Mouse (Mus musculus) liver, embryonic 14.5 days (tissue): ENCODE data around the gene Ociad1. TPM values are rescaled to one million over a fixed set of nuclear protein-coding genes. Genes with fewer than 3 reads are reported as not detected.

Source experiments
- ATAC-seq: fragments of 200-750 bp; cut with Nextera tagmentation; 2 replicates; pipeline ENCODE4 v1.8.0; 2017; ENCODE audit warnings: moderate number of reproducible peaks, mild to moderate bottlenecking, moderate library complexity; ENCODE audit not compliant: insufficient read depth
- DNase-seq, 3 experiments: peaks; one replicate each; pipeline ENCODE4 v3.0.0-alpha.2; 2012 to 2013; ENCODE audit warnings: low read depth in 3 of 3, low spot score in 3 of 3
- H3K27ac ChIP-seq: fragments of 300-500 bp; sonication (generic); 2 replicates; pipeline ENCODE4 v1.5.1; 2014; ENCODE audit warnings: moderate library complexity, mild to moderate bottlenecking, control low read depth, inconsistent platforms
- H3K27me3 ChIP-seq: fragments of 300-500 bp; sonication (generic); 2 replicates; pipeline ENCODE4 v1.6.1; 2014; ENCODE audit warnings: mild to moderate bottlenecking, low read length, moderate library complexity; ENCODE audit not compliant: control insufficient read depth, insufficient read depth
- H3K36me3 ChIP-seq: fragments of 300-500 bp; sonication (generic); replicated peaks from 2 replicates; pipeline ENCODE4 v1.6.1; 2014; ENCODE audit warnings: low read depth; ENCODE audit not compliant: control insufficient read depth, insufficient read depth
- H3K4me1 ChIP-seq, 2 experiments: fragments of 200-500 bp in 1 of 2; fragments of 300-500 bp in 1 of 2; sonication (generic) in 1 of 2; replicated peaks; 2 replicates each; pipeline ENCODE4 v1.6.1; 2012 to 2014; ENCODE audit warnings: antibody characterized with exemption in 1 of 2, inconsistent platforms in 1 of 2, low read length in 1 of 2; ENCODE audit not compliant: control insufficient read depth in 2 of 2, insufficient read depth in 2 of 2
- H3K4me2 ChIP-seq: fragments of 300-500 bp; sonication (generic); 2 replicates; pipeline ENCODE4 v1.6.1; 2014; ENCODE audit warnings: low read depth, mild to moderate bottlenecking, control low read depth, moderate library complexity
- H3K4me3 ChIP-seq, 2 experiments: fragments of 200-500 bp in 1 of 2; fragments of 300-500 bp in 1 of 2; sonication (generic) in 1 of 2; 2 replicates each; pipeline ENCODE4 v1.5.1; 2012 to 2014; ENCODE audit warnings: low read depth in 2 of 2, low read length in 2 of 2, mild to moderate bottlenecking in 2 of 2, control low read depth in 1 of 2, inconsistent platforms in 1 of 2, moderate library complexity in 1 of 2; ENCODE audit not compliant: insufficient read depth in 1 of 2
- H3K9ac ChIP-seq: fragments of 300-500 bp; sonication (generic); replicated peaks from 2 replicates; pipeline ENCODE4 v1.6.1; 2014; ENCODE audit warnings: mild to moderate bottlenecking, control low read depth, moderate library complexity
- H3K9me3 ChIP-seq: fragments of 300-500 bp; sonication (generic); 2 replicates; pipeline ENCODE4 v1.6.1; 2016; ENCODE audit warnings: low read length, mixed read lengths; ENCODE audit not compliant: control insufficient read depth
- CTCF ChIP-seq: IDR thresholded peaks from 2 replicates; pipeline ENCODE4 v1.5.1; 2016; ENCODE audit warnings: antibody characterized with exemption, low read depth, control low read depth
- EP300 ChIP-seq: IDR thresholded peaks from 2 replicates; pipeline ENCODE4 v1.6.1; 2016; ENCODE audit warnings: antibody characterized with exemption, low read depth
- WGBS: fragments of 180-500 bp; shearing (Covaris S2); extraction: QIAGEN DNeasy Blood & Tissue Kit; methylation state at CpG from one replicate; pipeline ENCODE4 v1.1.7; 2014; ENCODE audit not compliant: insufficient replicate concordance; 5-methylcytosine and 5-hydroxymethylcytosine counted together
- polyA plus RNA-seq, 2 experiments: library from polyadenylated mRNA; depleted of rRNA in 1 of 2; stranded (reverse) in 1 of 2; unstranded in 1 of 2; fragments of >200 nt; fragmentation: Nextera tagmentation in 1 of 2; extraction: Ambion mirVana in 1 of 2; gene quantifications; 2 replicates each; pipeline versions ENCODE4 v1.2.1 to v1.2.3; 2012 to 2014

The Ociad1 gene
- polyA plus RNA-seq, 2 experiments, result 77.4 to 81.4 TPM

- no peaks in the 10 kb centered on the region; the same call in none of the 2 replicates for H3K27me3 ChIP-seq
- ATAC-seq, result no peak
- no peaks in the 10 kb centered on the region for H3K9me3 ChIP-seq
- H3K4me1 ChIP-seq, result peaks cover 20 to 37% of the 10 kb centered on the region in 2 experiments
- H3K9ac ChIP-seq, result no peak overlapping the region
- WGBS, result 63% methylated on average over 5 of the region's 5 CpGs
- TF ChIP-seq EP300 (no peak), CTCF (no peak)
- no peaks in the 10 kb centered on the region for H3K36me3 ChIP-seq
- DNase-seq, result no peak
- no peak overlapping the region for H3K4me3 ChIP-seq
- H3K4me2 ChIP-seq, result no peak overlapping the region
- no peak overlapping the region for H3K27ac ChIP-seq
These were observed 56.9 kb downstream of the Ociad1 start for GRCm38 (mm10) chr5:73349514-73349913.

GRCm38 (mm10) chr5:73351796-73352195 is 59.2 kb downstream of the Ociad1 start:
- Histone ChIP-seq H3K9me3 (no peaks in the 10 kb centered on the region), H3K4me1 (peaks cover 38 to 50% of the 10 kb centered on the region in 2 experiments), H3K27ac (no peak overlapping the region), H3K36me3 (no peaks in the 10 kb centered on the region), H3K4me3 (no peak overlapping the region), H3K27me3 (no peaks in the 10 kb centered on the region; the same call in 1 of the 2 replicates), H3K4me2 (no peak overlapping the region), H3K9ac (no peak overlapping the region)
- TF ChIP-seq EP300 (0 out of 2 replicates have a peak, but pooled peaks have one; percentile 6), CTCF (no peak)
- WGBS, result 65% methylated on average over 1 of the region's 1 CpGs
- DNase-seq (no peak), ATAC-seq (no peak)

GRCm38 (mm10) chr5:73353519-73353918 is 60.9 kb downstream of the Ociad1 start:
- Histone ChIP-seq H3K9ac (no peak overlapping the region), H3K4me3 (no peak overlapping the region), H3K36me3 (no peaks in the 10 kb centered on the region), H3K9me3 (no peaks in the 10 kb centered on the region), H3K27me3 (no peaks in the 10 kb centered on the region), H3K27ac (no peak overlapping the region), H3K4me1 (peaks cover 38 to 49% of the 10 kb centered on the region in 2 experiments), H3K4me2 (no peak overlapping the region)
- WGBS, result 69% methylated on average over 7 of the region's 7 CpGs
- DNase-seq (no peak), ATAC-seq (no peak)
- TF ChIP-seq EP300 (no peak), CTCF (no peak)

GRCm38 (mm10) chr5:73353978-73354377 is 61.4 kb downstream of the Ociad1 start:
- Histone ChIP-seq H3K27me3 (no peaks in the 10 kb centered on the region), H3K9me3 (no peaks in the 10 kb centered on the region), H3K27ac (peak overlapping the region; percentile 30; the same call in 1 of the 2 replicates), H3K9ac (no peak overlapping the region), H3K4me3 (no peak overlapping the region), H3K36me3 (no peaks in the 10 kb centered on the region), H3K4me2 (peak overlapping the region; percentile 8), H3K4me1 (peaks cover 38 to 48% of the 10 kb centered on the region in 2 experiments)
- peak; percentile 57 for ATAC-seq
- peak in 2 of 3 experiments; percentile 43 to 44 for DNase-seq
- 20% methylated on average over 3 of the region's 3 CpGs for WGBS
- TF ChIP-seq EP300 (peak; percentile 92), CTCF (no peak)

- Histone ChIP-seq H3K27me3 (peaks cover 2% of the 10 kb centered on the region; the same call in 1 of the 2 replicates), H3K9ac (no peak overlapping the region; the same call in 1 of the 2 replicates), H3K27ac (peak overlapping the region; percentile 56), H3K4me3 (no peak overlapping the region), H3K9me3 (no peaks in the 10 kb centered on the region), H3K36me3 (no peaks in the 10 kb centered on the region), H3K4me2 (peak overlapping the region; percentile 33), H3K4me1 (peaks cover 47 to 59% of the 10 kb centered on the region in 2 experiments)
- ATAC-seq, result peak; percentile 85
- TF ChIP-seq CTCF, result 0 out of 2 replicates have a peak, but pooled peaks have one; percentile 17
- peak; percentile 90 for TF ChIP-seq EP300
- DNase-seq, result peak; percentile 47 to 63 (median 56)
- 11% methylated on average over 5 of the region's 5 CpGs for WGBS
These were observed 62.8 kb downstream of the Ociad1 start for GRCm38 (mm10) chr5:73355393-73355792.
